Mouse (Mus musculus) adrenal gland, postnatal 4 days (tissue): ENCODE measurements around the gene Capn8. TPM values are rescaled to one million over a fixed set of nuclear protein-coding genes. Genes with fewer than 3 reads are reported as not detected.

ENCODE experiments used
- DNase-seq, 2 experiments: peaks; one replicate each; pipeline ENCODE4 v3.0.0; 2021 to 2022; ENCODE audit warnings: low spot score in 2 of 2, mixed read lengths in 2 of 2
- total RNA-seq, 2 experiments: library from RNA; stranded (reverse); gene quantifications; 2 replicates each; pipeline ENCODE4 v1.2.3; 2021

Gene Capn8
- total RNA-seq, 2 experiments from 2014 or later: 0.11 TPM; not detected in 1

DNA sequence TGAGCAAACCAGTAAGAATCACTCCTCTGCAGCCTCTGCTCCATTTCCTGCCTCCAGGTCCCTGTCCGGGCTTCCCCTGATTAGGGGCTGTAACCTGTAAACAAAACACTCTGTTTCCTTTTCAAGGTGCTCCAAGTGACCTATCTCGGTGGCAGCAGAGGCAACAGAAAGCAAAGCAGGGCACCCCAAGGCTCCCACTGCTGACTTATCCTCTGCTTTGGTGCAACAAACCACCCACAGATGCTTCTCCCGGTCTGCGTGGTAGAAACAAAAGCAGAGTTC is 106.5 kb downstream of the Capn8 start:
- DNase-seq: no peak

DNA sequence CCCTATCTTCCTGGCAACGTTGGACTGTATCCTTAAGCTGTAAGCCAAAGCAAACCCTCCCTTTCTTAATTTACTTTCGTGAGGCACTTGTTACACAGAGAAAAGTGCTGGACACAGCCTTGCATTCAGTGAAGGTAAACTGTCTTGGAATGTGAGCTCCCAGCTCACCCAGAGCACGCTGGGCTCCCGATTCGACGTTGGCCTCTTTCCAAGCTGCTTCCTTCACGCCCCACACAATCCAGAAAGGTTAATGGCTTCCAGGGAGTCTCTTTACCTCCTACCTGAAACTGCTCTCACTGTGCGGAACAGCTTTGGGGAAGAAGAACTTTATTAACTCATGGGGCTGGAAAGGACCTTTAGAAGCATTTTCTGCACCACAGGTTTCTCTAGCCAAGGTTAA is 110.5 kb downstream of the Capn8 start:
- no peak for DNase-seq

GRCm38 (mm10) chr1:182678151-182678550 is 113.3 kb downstream of the Capn8 start:
- DNase-seq: no peak

DNA sequence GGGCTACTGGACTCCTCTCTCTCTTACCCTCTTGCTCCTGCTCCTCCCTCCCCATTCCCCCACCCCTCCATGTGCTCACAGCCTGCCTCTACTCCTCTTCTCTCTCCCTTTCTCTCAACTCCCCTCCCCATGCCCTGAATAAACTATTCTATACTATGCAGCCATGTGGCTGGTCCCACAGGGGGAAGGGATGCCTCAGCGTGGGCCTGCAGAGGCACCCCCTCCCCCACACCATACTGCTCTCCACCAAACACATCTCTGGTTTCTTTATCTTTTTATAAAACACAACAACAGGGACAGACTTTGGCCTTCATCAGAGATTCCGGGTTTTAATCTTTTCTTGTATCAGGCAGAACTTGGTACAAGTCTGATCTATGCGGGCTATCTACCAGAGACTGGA is 114.4 kb downstream of the Capn8 start:
- DNase-seq: no peak

- no peak for DNase-seq
These were observed 114.8 kb downstream of the Capn8 start for GRCm38 (mm10) chr1:182679582-182679981.

Other genes with a start within 250 kb of the Capn8 start
- 10 to 100 TPM; 32.9 to 35.1 TPM for gene Fbxo28, start 223.4 kb upstream of the Capn8 start, total RNA-seq
- 10 to 100 TPM; 36.2 to 38.5 TPM for gene Trp53bp2, start 155.8 kb upstream of the Capn8 start, total RNA-seq
- 10 to 100 TPM; 67.3 to 72.8 TPM for gene Capn2, start 47.4 kb upstream of the Capn8 start, total RNA-seq
- gene Ccdc185, start 184.2 kb downstream of the Capn8 start, total RNA-seq: not detected
- gene Susd4, start 198.9 kb downstream of the Capn8 start, total RNA-seq: 1 to 10 TPM; 7.9 to 9.6 TPM